Mouse (Mus musculus): Measurements from ENCODE around the gene Lrrc34. TPM values are rescaled to one million over a fixed set of nuclear protein-coding genes. Genes with fewer than 3 reads are reported as not detected.

Gene Lrrc34
- total and polyA plus RNA-seq, 3 experiments: not detected

DNA sequence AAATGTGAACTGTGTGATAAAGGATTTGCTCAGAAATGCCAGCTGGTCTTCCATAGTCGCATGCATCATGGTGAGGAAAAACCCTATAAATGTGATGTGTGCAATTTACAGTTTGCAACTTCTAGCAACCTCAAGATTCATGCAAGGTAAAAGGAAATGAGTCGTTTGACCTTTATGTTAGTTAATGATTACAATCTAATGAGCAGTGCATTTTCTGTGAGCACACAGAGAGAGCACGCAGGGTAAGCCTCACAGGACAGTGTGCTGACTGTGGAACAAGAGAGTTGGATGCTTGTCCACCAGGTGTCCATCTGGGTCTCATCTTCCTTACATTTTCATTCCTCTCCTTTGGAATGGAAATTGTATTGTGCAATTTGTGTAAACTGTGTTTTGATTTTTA, 38.7 kb downstream of the Lrrc34 start:
- H3K4me1 ChIP-seq (ENCODE audit: control insufficient read depth in 1 of 2, insufficient read depth in 2 of 2): peaks cover 7 to 51% of the 10 kb centered on the region in 2 experiments
- in situ Hi-C loops (cut with MboI; ENCODE audit: low pct_ligation_motif_present, low pct_unique_long_range_greater_than_20kb, low sequenced_read_pairs): no loop called here
- peaks cover 32% of the 10 kb centered on the region for H3K79me2 ChIP-seq (replicated peaks; ENCODE audit: control insufficient read depth, extremely low read depth, insufficient read depth, poor library complexity, severe bottlenecking)
- H3K27ac ChIP-seq (ENCODE audit: insufficient read depth, low read depth): no peak overlapping the region
- H3K9ac ChIP-seq (ENCODE audit: insufficient read depth, low read depth): no peak overlapping the region
- H3K36me3 ChIP-seq (replicated peaks in 1 of 2; ENCODE audit: control insufficient read depth in 1 of 2, insufficient read depth in 1 of 2, low read length in 1 of 2): peaks cover 53 to 77% of the 10 kb centered on the region in 2 experiments
- dilution Hi-C loops (cut with MboI; ENCODE audit: extremely low pct_ligation_motif_present, extremely low pct_unique_long_range_greater_than_20kb, low sequenced_read_pairs): no loop called here
- no peaks in the 10 kb centered on the region for H3K27me3 ChIP-seq (replicated peaks)
- no peak overlapping the region for H3K4me3 ChIP-seq (replicated peaks in 1 of 3; ENCODE audit: low read depth in 2 of 3, low read length in 2 of 3, poor library complexity in 1 of 3)
- DNase-seq (ENCODE audit: extremely low read depth): no peak
- no peak overlapping the region for H3K4me2 ChIP-seq (ENCODE audit: insufficient read depth, low read depth, poor library complexity, severe bottlenecking)
- TF ChIP-seq ELF1 (IDR thresholded peaks at IDR 0.05; ENCODE audit: low read depth, low read length) (no peak), ETS1 (conservative IDR thresholded peaks at IDR 0.05; ENCODE audit: low read depth, low read length) (no peak), USF1 (IDR thresholded peaks at IDR 0.05; ENCODE audit: low read depth, low read length) (no peak), KAT2A (IDR thresholded peaks at IDR 0.05; ENCODE audit: insufficient replicate concordance, low read length) (no peak), MYC (IDR thresholded peaks at IDR 0.05; ENCODE audit: low read depth, low read length) (no peak), BHLHE40 (IDR thresholded peaks at IDR 0.05; ENCODE audit: low read depth, low read length) (no peak), SMC3 (IDR thresholded peaks at IDR 0.05; ENCODE audit: low read depth, low read length) (no peak), HCFC1 (IDR thresholded peaks at IDR 0.05; ENCODE audit: low read depth, low read length) (no peak), CHD2 (IDR thresholded peaks at IDR 0.05; ENCODE audit: low read length) (no peak), RAD21 (IDR thresholded peaks at IDR 0.05; ENCODE audit: low read depth, low read length) (no peak), USF2 (conservative IDR thresholded peaks at IDR 0.05; ENCODE audit: low read depth, low read length) (no peak), NRF1 (IDR thresholded peaks at IDR 0.05; ENCODE audit: low read depth, low read length) (no peak), CTCF (conservative IDR thresholded peaks at IDR 0.05 in 1 of 2, IDR thresholded peaks at IDR 0.05 in 1 of 2; ENCODE audit: low read depth in 2 of 2, low read length in 2 of 2) (no peak), ZC3H11A (IDR thresholded peaks at IDR 0.05; ENCODE audit: low read depth, low read length) (no peak), MXI1 (IDR thresholded peaks at IDR 0.05; ENCODE audit: low read depth, low read length) (no peak), NELFE (IDR thresholded peaks at IDR 0.05; ENCODE audit: low read depth, low read length) (no peak), UBTF (IDR thresholded peaks at IDR 0.05; ENCODE audit: low read depth, low read length) (no peak), MEF2A (IDR thresholded peaks at IDR 0.05; ENCODE audit: borderline replicate concordance, low read depth, low read length) (no peak), ZNF384 (IDR thresholded peaks at IDR 0.05; ENCODE audit: low read depth, low read length) (no peak), PAX5 (IDR thresholded peaks at IDR 0.05; ENCODE audit: low read length) (no peak)
- no peaks in the 10 kb centered on the region for H3K9me3 ChIP-seq (replicated peaks; ENCODE audit: low read length)

DNA sequence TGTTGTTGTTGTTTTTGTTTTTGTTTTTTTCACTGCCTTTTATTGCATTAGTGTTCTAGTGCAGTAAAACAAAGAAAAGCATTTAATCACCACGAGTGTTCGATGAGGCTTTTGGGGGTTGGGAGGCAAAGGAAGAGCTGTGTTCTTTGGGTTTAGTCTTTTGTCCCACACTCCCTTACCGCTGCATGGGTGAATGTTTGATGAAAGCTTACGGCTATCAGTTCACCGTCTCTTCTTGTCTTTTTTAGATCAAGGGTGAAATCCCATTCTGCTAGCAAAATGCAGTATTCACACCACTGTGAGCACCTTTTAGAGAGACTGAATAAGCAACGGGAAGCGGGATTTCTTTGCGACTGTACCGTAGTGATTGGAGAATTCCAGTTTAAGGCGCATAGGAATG, 44.4 kb downstream of the Lrrc34 start:
- in situ Hi-C loops (cut with MboI; ENCODE audit: low pct_ligation_motif_present, low pct_unique_long_range_greater_than_20kb, low sequenced_read_pairs) (no loop called here), dilution Hi-C loops (cut with MboI; ENCODE audit: extremely low pct_ligation_motif_present, extremely low pct_unique_long_range_greater_than_20kb, low sequenced_read_pairs) (no loop called here)
- Histone ChIP-seq H3K27me3 (replicated peaks) (no peaks in the 10 kb centered on the region), H3K27ac (ENCODE audit: insufficient read depth, low read depth) (no peak overlapping the region), H3K4me1 (ENCODE audit: control insufficient read depth in 1 of 2, insufficient read depth in 2 of 2) (peaks cover 9 to 48% of the 10 kb centered on the region in 2 experiments), H3K79me2 (replicated peaks; ENCODE audit: control insufficient read depth, extremely low read depth, insufficient read depth, poor library complexity, severe bottlenecking) (peaks cover 37% of the 10 kb centered on the region), H3K4me3 (replicated peaks in 1 of 3; ENCODE audit: low read depth in 2 of 3, low read length in 2 of 3, poor library complexity in 1 of 3) (peak overlapping the region; percentile 62 to 94 (median 77)), H3K36me3 (replicated peaks in 1 of 2; ENCODE audit: control insufficient read depth in 1 of 2, insufficient read depth in 1 of 2, low read length in 1 of 2) (peaks cover 18 to 30% of the 10 kb centered on the region in 2 experiments), H3K9ac (ENCODE audit: insufficient read depth, low read depth) (peak overlapping the region; percentile 69), H3K4me2 (ENCODE audit: insufficient read depth, low read depth, poor library complexity, severe bottlenecking) (peak overlapping the region; percentile 80), H3K9me3 (replicated peaks; ENCODE audit: low read length) (no peaks in the 10 kb centered on the region)
- no peak for DNase-seq (ENCODE audit: extremely low read depth)
- TF ChIP-seq CHD2 (IDR thresholded peaks at IDR 0.05; ENCODE audit: low read length) (no peak), MAZ (IDR thresholded peaks at IDR 0.05; ENCODE audit: low read depth, low read length) (no peak), POLR2A (IDR thresholded peaks at IDR 0.05; ENCODE audit: low read depth, low read length) (no peak), MYC (IDR thresholded peaks at IDR 0.05; ENCODE audit: low read depth, low read length) (no peak)
